Comparison of ENCODE assay signal across 9 mouse cellular contexts in the genomic region with DNA sequence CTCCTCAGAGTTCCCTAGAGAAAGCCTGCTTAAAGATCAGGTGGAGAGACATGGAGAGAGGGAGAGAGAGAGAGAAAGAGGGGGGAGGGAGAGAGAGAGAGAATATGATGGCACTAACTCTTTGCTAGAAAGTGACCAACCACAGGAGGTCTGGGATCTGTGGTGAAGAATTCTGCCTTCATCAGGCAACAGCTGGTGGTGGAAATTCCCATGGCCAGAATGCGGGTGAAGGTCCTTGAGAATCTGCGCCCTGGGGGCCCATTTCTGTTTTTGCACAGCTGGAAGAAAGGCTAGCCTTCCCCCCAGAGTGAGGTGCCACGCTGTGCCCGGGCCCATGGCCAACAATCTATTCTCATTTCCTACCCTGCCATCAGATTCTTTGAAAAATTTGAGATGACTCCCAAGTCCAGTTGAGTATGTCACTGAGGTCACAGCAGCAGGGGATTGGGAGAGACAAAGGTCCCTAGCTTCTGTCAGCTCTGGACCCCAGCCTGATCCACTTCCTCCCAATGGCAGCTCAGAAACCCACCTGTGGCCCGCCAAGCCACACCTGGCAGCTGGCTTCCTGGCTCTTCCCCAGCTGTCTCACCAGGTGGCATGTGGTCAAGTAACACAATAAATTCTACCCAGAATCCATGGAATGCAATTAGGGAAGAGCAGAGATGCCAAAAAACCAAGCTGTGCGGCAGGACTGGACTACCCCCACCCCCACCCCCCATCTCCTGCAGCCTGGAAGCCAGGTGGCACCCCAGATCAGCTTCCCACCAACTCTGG. TPM values are rescaled to one million over a fixed set of nuclear protein-coding genes. Genes with fewer than 3 reads are reported as not detected.
A peak's percentile ranks its signal among the peaks of the same experiment; 100 is the strongest.
DNase-seq lines count a peak whose midpoint lies in the region; ATAC-seq and TF ChIP-seq lines count a peak whose summit lies in the region.
"Had no signal": no experiment of that assay in that cellular context is flagged by ENCODE, and none has a peak within 500 bp of the region (broad histone marks: within the 10 kb centered on the region; RNA-seq: fewer than 3 reads in every experiment).

No protein-coding gene starts in this region.

- H3K4me2 ChIP-seq in kidney, embryonic 15.5 days: no peak overlapping the region
- H3K4me2 ChIP-seq in forebrain, embryonic 14.5 days (ENCODE audit: low read length): no peak overlapping the region

- H3K27ac ChIP-seq in kidney, embryonic 15.5 days: peak overlapping the region; percentile 5; the same call in 1 of the 2 replicates
- H3K27ac ChIP-seq in forebrain, embryonic 14.5 days (ENCODE audit: low read depth, low read length): no peak overlapping the region
- H3K27ac ChIP-seq: heart, adult 2 months had no signal

- DNase-seq in kidney, postnatal 14 days: no peak
- DNase-seq in brain, adult 2 months (ENCODE audit: low read depth, low spot score): peak; percentile 30
- peak; percentile 39 for DNase-seq in forebrain, embryonic 14.5 days (ENCODE audit: low spot score)
- DNase-seq in yolk sac, embryonic 10.5 days (ENCODE audit: low spot score): no peak
- DNase-seq in urinary bladder, adult 2 months (ENCODE audit: low spot score): no peak
- no peak for DNase-seq in lung, adult 18-20 months

- H3K9ac ChIP-seq in kidney, embryonic 15.5 days: no peak overlapping the region
- no peak overlapping the region for H3K9ac ChIP-seq in forebrain, embryonic 14.5 days (ENCODE audit: low read length)

- TF ChIP-seq CTCF in C2C12 (IDR thresholded peaks at IDR 0.05; ENCODE audit: control insufficient read depth, insufficient read depth, insufficient read length): no peak

- no peak overlapping the region for H3K4me3 ChIP-seq in kidney, embryonic 15.5 days (replicated peaks)
- H3K4me3 ChIP-seq in C2C12 (ENCODE audit: insufficient read depth, poor library complexity, severe bottlenecking): no peak overlapping the region
- no peak overlapping the region for H3K4me3 ChIP-seq in forebrain, embryonic 14.5 days (ENCODE audit: low read depth, low read length)
- H3K4me3 ChIP-seq: heart, adult 2 months had no signal

- no peaks in the 10 kb centered on the region for H3K27me3 ChIP-seq in kidney, embryonic 15.5 days
- H3K27me3 ChIP-seq in C2C12 (ENCODE audit: control insufficient read depth, insufficient read depth, insufficient read length): no peaks in the 10 kb centered on the region
- no peaks in the 10 kb centered on the region for H3K27me3 ChIP-seq in forebrain, embryonic 14.5 days (replicated peaks; ENCODE audit: control insufficient read depth, insufficient read depth, low read length)

- no peaks in the 10 kb centered on the region for H3K9me3 ChIP-seq in kidney, embryonic 15.5 days (replicated peaks)
- no peaks in the 10 kb centered on the region for H3K9me3 ChIP-seq in forebrain, embryonic 14.5 days (replicated peaks; ENCODE audit: control insufficient read depth, low read length)

- ATAC-seq in kidney, embryonic 15.5 days (replicated peaks; ENCODE audit: low FRiP score): no peak
- no peak for ATAC-seq in forebrain, embryonic 14.5 days

- no peak overlapping the region for H3ac ChIP-seq in C2C12 (ENCODE audit: control insufficient read depth, insufficient read length, low read depth)

- WGBS in kidney, embryonic 15.5 days: 87% methylated on average over 6 of the region's 6 CpGs
- WGBS in forebrain, embryonic 14.5 days: 74% methylated on average over 6 of the region's 6 CpGs

- peaks cover 84% of the 10 kb centered on the region for H3K4me1 ChIP-seq in kidney, embryonic 15.5 days
- H3K4me1 ChIP-seq in forebrain, embryonic 14.5 days (ENCODE audit: control insufficient read depth, insufficient read depth, low read length): no peaks in the 10 kb centered on the region

- H3K79me2 ChIP-seq in C2C12 (ENCODE audit: control insufficient read depth, insufficient read depth): peaks cover 100% of the 10 kb centered on the region

- H3K36me3 ChIP-seq in kidney, embryonic 15.5 days: no peaks in the 10 kb centered on the region
- peaks cover 28% of the 10 kb centered on the region for H3K36me3 ChIP-seq in C2C12 (ENCODE audit: control insufficient read depth, insufficient read depth)
- H3K36me3 ChIP-seq in forebrain, embryonic 14.5 days (ENCODE audit: control insufficient read depth, insufficient read depth, low read length): no peaks in the 10 kb centered on the region

- H3K79me3 ChIP-seq in C2C12 (ENCODE audit: low read depth): peaks cover 66% of the 10 kb centered on the region

TF ChIP-seq in C2C12, 6 proteins besides CTCF, POLR2A, EP300 and RAD21:
- TF ChIP-seq MYOD1 (IDR thresholded peaks at IDR 0.05; ENCODE audit: control insufficient read depth, insufficient read length, low read depth) (peak; percentile 92), FOSL1 (IDR thresholded peaks at IDR 0.05; ENCODE audit: insufficient read depth, low read length, poor library complexity, severe bottlenecking) (no peak)

RNA-seq across cellular contexts. Expression of gene Col18a1, which starts 36.5 kb away (rescaled TPM):
- polyA plus RNA-seq in kidney, embryonic 15.5 days (2015; fragmentation: Nextera tagmentation; extraction: Ambion mirVana): 195 and 206 TPM in 2 replicates
- polyA plus RNA-seq in C2C12 (2012; fragmentation: generic; extraction: Trizol): 177 TPM
- 21.3 and 24.1 TPM in 2 replicates for polyA plus RNA-seq in forebrain, embryonic 14.5 days (2014; fragmentation: Nextera tagmentation; extraction: Ambion mirVana)
- 51.8 and 65.6 TPM in 2 replicates for polyA plus RNA-seq in urinary bladder, adult 2 months (2012; rRNA removed)

Comparison
In these comparisons a context has a peak if more than half of its experiments do, and no peak if none do; other contexts are left out.
1. DNase-seq: peak in brain, adult 2 months (single experiment) and forebrain, embryonic 14.5 days (single experiment); none in kidney, postnatal 14 days (single experiment), yolk sac, embryonic 10.5 days (single experiment), urinary bladder, adult 2 months (single experiment) and lung, adult 18-20 months (0 of 2).